Mouse (Mus musculus): Measurements from ENCODE around the gene Adgrg2. TPM values are rescaled to one million over a fixed set of nuclear protein-coding genes. Genes with fewer than 3 reads are reported as not detected.

Gene Adgrg2
- total RNA-seq, 2 experiments from 2014 or later: 0.80 to 0.90 TPM

DNA sequence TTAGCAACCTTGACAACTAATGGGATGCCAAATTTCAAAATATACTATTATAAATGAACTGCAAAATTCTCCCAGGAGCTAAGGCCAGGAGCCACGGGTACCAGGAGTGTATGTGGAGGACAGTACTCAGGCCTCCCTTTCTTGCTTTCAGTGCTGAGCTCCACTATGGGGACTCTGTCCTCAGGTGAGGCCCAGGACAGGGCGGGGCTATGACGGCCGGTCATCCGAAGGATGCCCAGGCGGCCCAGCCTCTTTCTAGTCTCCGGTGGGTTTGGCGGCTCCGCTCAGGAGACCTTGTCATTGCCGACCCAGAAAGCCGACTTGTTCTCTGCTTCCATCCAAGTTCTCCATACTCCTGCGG is 111.2 kb downstream of the Adgrg2 start:
- no peak for DNase-seq (ENCODE audit: low spot score)

GRCm38 (mm10) chrX:160502048-160503041 is 111.9 kb downstream of the Adgrg2 start, which contains the start of gene Phka2:
Gene Phka2, plus strand, starts transcription at chrX:160502166.
- DNase-seq (ENCODE audit: low spot score): peak; percentile 83

- DNase-seq (ENCODE audit: low spot score): no peak
Observed at GRCm38 (mm10) chrX:160509046-160509445, 118.6 kb downstream of the Adgrg2 start.

DNA sequence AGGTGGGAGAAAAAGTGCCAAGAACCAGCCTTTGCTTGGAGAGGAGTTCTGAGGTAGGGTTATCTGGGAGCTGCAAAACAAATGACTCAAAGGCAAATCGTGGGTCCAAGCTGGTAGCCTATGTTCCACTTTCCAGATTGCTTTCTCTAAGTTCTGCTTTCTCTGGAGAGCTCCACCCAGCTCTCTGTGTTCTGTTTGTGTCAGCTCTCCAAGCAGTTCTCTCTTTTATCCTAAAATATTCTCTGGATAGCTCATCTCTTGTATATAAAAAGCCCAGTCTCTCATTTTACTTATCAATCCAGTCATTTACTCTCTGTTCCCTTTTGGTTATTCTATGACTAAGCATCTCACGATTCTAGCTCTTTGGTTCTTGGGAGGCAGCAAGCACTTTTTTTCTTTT is 119.7 kb downstream of the Adgrg2 start:
- peak; percentile 7 for DNase-seq (ENCODE audit: low spot score)

GRCm38 (mm10) chrX:160516027-160516426 is 125.5 kb downstream of the Adgrg2 start:
- DNase-seq (ENCODE audit: low spot score): no peak

- DNase-seq (ENCODE audit: low spot score): no peak
Observed at GRCm38 (mm10) chrX:160542772-160543171, 152.3 kb downstream of the Adgrg2 start.

Other genes starting within 250 kb of the Adgrg2 start
- gene Phka2, start 111.5 kb downstream of the Adgrg2 start, total RNA-seq (2021): 1 to 10 TPM; 4.0 to 4.8 TPM